Mouse (Mus musculus) testis, adult 2 months (tissue): ENCODE measurements around the gene Exosc5. TPM values are rescaled to one million over a fixed set of nuclear protein-coding genes. Genes with fewer than 3 reads are reported as not detected.

Experiments used
- H3K27ac ChIP-seq: fragments of 200-500 bp; 2 replicates; pipeline ENCODE4 v1.5.1; 2012; ENCODE audit warnings: low read depth, low read length; ENCODE audit not compliant: control insufficient read depth, insufficient read depth
- H3K27me3 ChIP-seq: fragments of 200-500 bp; 2 replicates; pipeline ENCODE4 v1.6.1; 2012; ENCODE audit warnings: mild to moderate bottlenecking, low read length, moderate library complexity; ENCODE audit not compliant: control insufficient read depth, insufficient read depth
- H3K36me3 ChIP-seq: fragments of 200-500 bp; 2 replicates; pipeline ENCODE4 v1.6.1; 2012; ENCODE audit warnings: mild to moderate bottlenecking, low read length; ENCODE audit not compliant: control insufficient read depth, insufficient read depth
- H3K4me1 ChIP-seq: fragments of 200-500 bp; 2 replicates; pipeline ENCODE4 v1.6.1; 2012; ENCODE audit warnings: low read length; ENCODE audit not compliant: control insufficient read depth, insufficient read depth
- H3K4me3 ChIP-seq: fragments of 200-500 bp; 2 replicates; pipeline ENCODE4 v1.5.1; 2012; ENCODE audit warnings: low read depth, mild to moderate bottlenecking, low read length, moderate library complexity, mixed read lengths; ENCODE audit not compliant: control insufficient read depth
- CTCF ChIP-seq: fragments of 200-500 bp; IDR thresholded peaks from 2 replicates; pipeline ENCODE4 v1.5.1; 2012; ENCODE audit warnings: low read depth, mild to moderate bottlenecking, inconsistent platforms, low read length, moderate library complexity; ENCODE audit not compliant: control insufficient read depth, insufficient read depth, insufficient replicate concordance
- POLR2A ChIP-seq: fragments of 200-500 bp; IDR thresholded peaks from 2 replicates; pipeline ENCODE4 v1.6.1; 2012; ENCODE audit warnings: low read depth, mild to moderate bottlenecking, inconsistent platforms, low read length, moderate library complexity; ENCODE audit not compliant: control insufficient read depth
- polyA plus RNA-seq: library from polyadenylated mRNA; depleted of rRNA; stranded (reverse); fragments of >200 nt; gene quantifications from 2 replicates; pipeline ENCODE4 v1.2.3, GENCODE M21; 2012

Gene Exosc5
- polyA plus RNA-seq, 1 experiment, result 466 TPM

DNA sequence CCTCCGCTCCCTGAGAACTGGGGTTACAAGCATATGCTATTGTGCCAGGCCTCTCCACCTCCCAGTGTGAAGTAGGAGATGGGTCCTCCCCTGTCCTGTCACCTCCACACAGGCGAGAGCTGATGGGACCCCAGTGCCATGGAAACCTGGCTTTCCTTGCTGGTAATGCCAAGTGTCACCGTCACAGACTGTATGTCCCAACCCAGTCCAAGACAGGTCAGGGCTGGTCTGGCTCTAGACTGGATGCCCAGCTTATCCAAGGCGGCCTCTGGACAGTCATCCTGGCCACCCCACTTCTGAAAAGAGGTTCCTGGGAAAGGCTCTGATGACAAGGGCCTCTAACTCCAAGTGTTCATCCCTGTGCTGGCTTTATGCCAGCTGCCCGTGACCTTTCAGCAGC lies 21.9 kb upstream of the Exosc5 start:
- no peaks in the 10 kb centered on the region for H3K27me3 ChIP-seq
- no peaks in the 10 kb centered on the region for H3K4me1 ChIP-seq

DNA sequence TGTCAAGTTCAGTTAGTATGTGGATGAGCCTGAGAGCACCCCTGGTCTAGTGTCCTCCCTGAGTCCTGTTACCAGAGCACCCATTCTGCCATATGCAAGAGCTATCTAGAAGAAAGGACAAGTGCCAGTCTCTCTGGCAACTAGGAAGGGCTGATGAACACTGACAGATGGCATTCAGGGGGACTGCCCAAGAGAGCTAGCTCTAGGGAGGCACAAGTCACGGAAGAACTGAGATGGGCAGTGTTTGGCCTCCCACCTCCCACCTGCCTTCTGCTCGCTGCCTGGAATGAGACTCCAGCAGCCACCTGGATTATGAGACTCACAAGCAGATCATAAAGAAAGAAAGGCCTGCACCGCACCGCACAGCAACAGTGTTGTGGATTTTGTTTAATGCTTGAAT lies 19.2 kb upstream of the Exosc5 start:
- no peak overlapping the region for H3K27ac ChIP-seq
- no peak overlapping the region for H3K4me3 ChIP-seq
- no peaks in the 10 kb centered on the region for H3K36me3 ChIP-seq
- no peaks in the 10 kb centered on the region for H3K4me1 ChIP-seq
- no peaks in the 10 kb centered on the region for H3K27me3 ChIP-seq
- TF ChIP-seq POLR2A (no peak), CTCF (no peak)

More for the DNA sequence above, 21.9 kb upstream of the Exosc5 start:
- TF ChIP-seq CTCF (no peak), POLR2A (no peak)
- Histone ChIP-seq H3K27ac (no peak overlapping the region), H3K4me3 (no peak overlapping the region), H3K36me3 (no peaks in the 10 kb centered on the region; the same call in 1 of the 2 replicates)

DNA sequence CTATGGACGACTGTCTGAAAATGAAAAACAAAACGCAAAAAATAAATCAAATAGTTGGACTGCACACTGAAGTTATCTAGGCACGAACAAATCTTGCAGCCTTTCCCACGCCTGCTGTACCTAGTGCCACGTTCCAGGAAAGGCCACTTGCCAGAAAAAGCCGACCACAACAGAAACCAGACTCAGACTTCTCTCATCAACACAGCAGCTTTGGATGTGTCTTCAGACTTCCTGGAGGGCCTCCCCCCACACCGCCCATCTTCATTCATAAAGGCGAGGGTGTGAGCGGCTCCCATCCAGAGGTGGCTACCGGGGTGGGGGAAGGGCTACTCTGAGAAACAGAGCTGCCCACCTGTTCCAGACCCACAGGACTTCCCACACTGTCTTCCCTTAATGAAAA lies 14.8 kb upstream of the Exosc5 start:
- Histone ChIP-seq H3K36me3 (no peaks in the 10 kb centered on the region), H3K27me3 (no peaks in the 10 kb centered on the region), H3K27ac (no peak overlapping the region), H3K4me3 (no peak overlapping the region), H3K4me1 (no peaks in the 10 kb centered on the region; the same call in 1 of the 2 replicates)
- TF ChIP-seq POLR2A (no peak), CTCF (no peak)

GRCm38 (mm10) chr7:25644631-25645030 lies 14.3 kb upstream of the Exosc5 start:
- no peak overlapping the region for H3K27ac ChIP-seq
- H3K4me1 ChIP-seq, result no peaks in the 10 kb centered on the region; the same call in 1 of the 2 replicates
- no peak overlapping the region for H3K4me3 ChIP-seq
- TF ChIP-seq CTCF, result no peak
- no peak for TF ChIP-seq POLR2A
- H3K27me3 ChIP-seq, result no peaks in the 10 kb centered on the region
- H3K36me3 ChIP-seq, result no peaks in the 10 kb centered on the region

- Histone ChIP-seq H3K27me3 (no peaks in the 10 kb centered on the region), H3K4me3 (no peak overlapping the region), H3K27ac (no peak overlapping the region), H3K36me3 (no peaks in the 10 kb centered on the region), H3K4me1 (no peaks in the 10 kb centered on the region; the same call in 1 of the 2 replicates)
- TF ChIP-seq CTCF (no peak), POLR2A (no peak)
Observed at GRCm38 (mm10) chr7:25645074-25645473, 13.9 kb upstream of the Exosc5 start.

GRCm38 (mm10) chr7:25647574-25648123 lies 11.3 kb upstream of the Exosc5 start:
- TF ChIP-seq POLR2A (no peak), CTCF (no peak; the same call in 1 of the 2 replicates)

GRCm38 (mm10) chr7:25649839-25650238 lies 9.1 kb upstream of the Exosc5 start:
- Histone ChIP-seq H3K27ac (no peak overlapping the region), H3K4me1 (no peaks in the 10 kb centered on the region; the same call in 1 of the 2 replicates), H3K27me3 (no peaks in the 10 kb centered on the region), H3K36me3 (no peaks in the 10 kb centered on the region), H3K4me3 (no peak overlapping the region)
- TF ChIP-seq CTCF (no peak), POLR2A (no peak)

More at GRCm38 (mm10) chr7:25647574-25648123, 11.3 kb upstream of the Exosc5 start:
- Histone ChIP-seq H3K36me3 (no peaks in the 10 kb centered on the region), H3K27me3 (no peaks in the 10 kb centered on the region), H3K4me3 (no peak overlapping the region), H3K27ac (no peak overlapping the region), H3K4me1 (no peaks in the 10 kb centered on the region; the same call in 1 of the 2 replicates)

DNA sequence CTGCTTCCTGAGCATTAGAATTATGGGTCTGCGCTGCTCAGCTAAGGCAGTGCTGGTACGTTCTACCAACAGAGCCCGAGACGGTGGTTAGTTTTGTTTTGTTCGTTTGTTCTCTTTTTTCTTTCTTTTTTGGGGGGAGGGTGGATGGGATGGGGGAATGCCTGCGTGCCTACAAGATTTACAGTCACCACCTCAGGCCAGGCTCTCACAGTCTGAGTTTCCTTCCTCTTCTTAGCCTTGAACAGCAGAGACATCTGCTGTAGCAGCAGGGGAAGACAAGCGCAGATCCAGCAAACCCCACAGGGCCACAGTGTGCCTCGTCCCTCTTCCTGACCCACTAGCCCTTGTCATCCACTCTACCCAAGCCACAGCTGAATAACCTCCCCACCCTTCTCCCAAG lies 7.7 kb upstream of the Exosc5 start:
- Histone ChIP-seq H3K27ac (no peak overlapping the region), H3K4me1 (no peaks in the 10 kb centered on the region; the same call in 1 of the 2 replicates), H3K36me3 (no peaks in the 10 kb centered on the region), H3K27me3 (no peaks in the 10 kb centered on the region), H3K4me3 (no peak overlapping the region)
- TF ChIP-seq CTCF, result no peak
- TF ChIP-seq POLR2A, result no peak
